Mouse (Mus musculus): ENCODE measurements at regions not wholly inside any gene's neighbourhood (a gene's known extent, or its start where the extent isn't known, plus 50 kb on each side); places are given as distances from the start of the nearest gene placed in this dataset.
A peak's percentile ranks its signal among the peaks of the same experiment; 100 is the strongest.

DNA sequence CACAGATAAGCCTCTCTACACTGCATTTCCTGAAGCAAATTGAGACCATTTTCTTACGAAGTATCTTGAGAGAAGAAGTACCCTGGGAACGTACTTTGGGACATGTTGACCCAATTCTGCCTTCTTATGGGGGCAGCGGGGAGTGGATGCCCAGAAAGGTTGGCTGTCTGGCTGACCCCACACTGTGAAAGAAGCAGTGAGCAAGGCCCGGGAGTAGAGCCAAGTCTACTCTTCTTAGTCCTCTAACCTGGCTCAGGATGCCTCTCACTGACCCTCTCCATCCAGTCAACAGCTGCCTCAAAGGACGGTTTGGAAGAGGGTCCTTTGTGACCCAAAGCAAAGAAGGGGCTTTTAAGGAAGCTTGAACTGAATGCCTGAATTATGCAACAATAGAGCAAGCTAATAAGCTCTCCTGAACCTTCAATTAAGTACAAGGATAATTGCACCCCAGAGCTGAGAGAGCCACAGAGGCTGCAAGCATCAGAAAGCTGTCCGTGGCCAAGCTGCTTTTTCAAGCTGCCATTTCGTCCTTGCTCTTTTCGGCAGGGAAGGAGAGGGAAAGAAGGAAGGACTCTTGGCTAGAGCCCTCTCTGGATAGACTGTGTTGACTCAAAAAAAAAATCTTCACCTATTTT lies 70.3 kb downstream of the Pctp start:
- H3K27ac ChIP-seq (replicated peaks; ENCODE audit: low read depth, low read length): no peak overlapping the region
- H3K9ac ChIP-seq (replicated peaks; ENCODE audit: low read length): no peak overlapping the region
- H3K4me3 ChIP-seq (ENCODE audit: low read depth, low read length): no peak overlapping the region
- H3K4me2 ChIP-seq (ENCODE audit: low read depth, low read length): no peak overlapping the region
- H3K36me3 ChIP-seq (replicated peaks; ENCODE audit: control insufficient read depth, insufficient read depth, low read depth, low read length): no peaks in the 10 kb centered on the region
- DNase-seq (ENCODE audit: low spot score) (no peak), ATAC-seq (replicated peaks; ENCODE audit: insufficient number of reproducible peaks, low FRiP score, low TSS enrichment, low read depth) (no peak)
- WGBS: 53% methylated on average over 8 of the region's 8 CpGs
- H3K9me3 ChIP-seq (replicated peaks; ENCODE audit: control insufficient read depth, low read length): no peaks in the 10 kb centered on the region
- H3K4me1 ChIP-seq (ENCODE audit: control insufficient read depth, insufficient read depth, low read length): no peaks in the 10 kb centered on the region
- H3K27me3 ChIP-seq (ENCODE audit: control insufficient read depth, insufficient read depth, low read length): no peaks in the 10 kb centered on the region

DNA sequence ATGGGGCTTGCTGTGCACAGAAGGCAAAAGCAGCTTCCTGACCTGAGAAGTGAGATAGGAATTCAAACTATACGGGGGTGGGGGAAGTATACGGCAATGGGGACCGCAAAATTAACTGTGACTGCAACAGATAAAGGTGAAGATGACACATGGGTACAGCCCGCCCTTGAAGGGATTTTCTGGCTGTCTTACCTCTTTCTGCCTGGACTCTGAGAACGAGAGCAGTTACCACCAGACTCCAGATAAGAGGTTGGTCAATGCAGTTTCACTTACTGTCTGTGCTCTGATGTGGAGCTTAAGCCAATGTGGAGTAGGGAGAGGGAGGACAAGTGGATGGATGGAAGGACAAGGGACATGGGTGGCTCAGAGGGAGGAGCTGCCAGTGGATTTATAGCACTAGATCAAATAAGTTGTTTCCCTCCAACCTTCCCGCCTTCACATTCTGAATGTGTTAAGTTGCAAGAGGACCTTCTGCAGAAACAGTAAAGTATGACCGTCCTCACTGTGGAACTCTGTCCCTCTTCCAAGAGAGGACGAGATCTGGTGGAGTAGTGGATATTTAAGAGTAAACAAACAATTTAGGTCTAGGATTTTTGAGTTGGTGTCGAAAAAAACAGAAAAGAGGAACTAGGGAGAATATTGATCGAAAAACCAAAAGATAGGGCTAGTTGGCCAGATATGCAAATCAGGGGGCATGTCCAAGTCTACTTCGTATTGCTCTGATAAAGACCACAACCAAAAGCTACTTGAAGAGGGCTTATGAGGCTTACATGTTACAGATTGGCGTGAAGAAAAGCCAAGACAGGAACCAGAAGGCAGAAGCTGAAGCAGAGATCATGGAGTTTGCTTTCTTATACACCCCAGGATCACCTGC lies 73.3 kb downstream of the Pctp start:
- Histone ChIP-seq H3K4me1 (ENCODE audit: control insufficient read depth, insufficient read depth, low read length) (no peaks in the 10 kb centered on the region), H3K9me3 (replicated peaks; ENCODE audit: control insufficient read depth, low read length) (no peaks in the 10 kb centered on the region), H3K4me2 (ENCODE audit: low read depth, low read length) (no peak overlapping the region), H3K4me3 (ENCODE audit: low read depth, low read length) (no peak overlapping the region), H3K27ac (replicated peaks; ENCODE audit: low read depth, low read length) (no peak overlapping the region), H3K36me3 (replicated peaks; ENCODE audit: control insufficient read depth, insufficient read depth, low read depth, low read length) (no peaks in the 10 kb centered on the region), H3K9ac (replicated peaks; ENCODE audit: low read length) (no peak overlapping the region), H3K27me3 (ENCODE audit: control insufficient read depth, insufficient read depth, low read length) (no peaks in the 10 kb centered on the region)
- ATAC-seq (replicated peaks; ENCODE audit: insufficient number of reproducible peaks, low FRiP score, low TSS enrichment, low read depth): no peak
- WGBS: 89% methylated on average over 12 of the region's 12 CpGs
- DNase-seq (ENCODE audit: low spot score): no peak

DNA sequence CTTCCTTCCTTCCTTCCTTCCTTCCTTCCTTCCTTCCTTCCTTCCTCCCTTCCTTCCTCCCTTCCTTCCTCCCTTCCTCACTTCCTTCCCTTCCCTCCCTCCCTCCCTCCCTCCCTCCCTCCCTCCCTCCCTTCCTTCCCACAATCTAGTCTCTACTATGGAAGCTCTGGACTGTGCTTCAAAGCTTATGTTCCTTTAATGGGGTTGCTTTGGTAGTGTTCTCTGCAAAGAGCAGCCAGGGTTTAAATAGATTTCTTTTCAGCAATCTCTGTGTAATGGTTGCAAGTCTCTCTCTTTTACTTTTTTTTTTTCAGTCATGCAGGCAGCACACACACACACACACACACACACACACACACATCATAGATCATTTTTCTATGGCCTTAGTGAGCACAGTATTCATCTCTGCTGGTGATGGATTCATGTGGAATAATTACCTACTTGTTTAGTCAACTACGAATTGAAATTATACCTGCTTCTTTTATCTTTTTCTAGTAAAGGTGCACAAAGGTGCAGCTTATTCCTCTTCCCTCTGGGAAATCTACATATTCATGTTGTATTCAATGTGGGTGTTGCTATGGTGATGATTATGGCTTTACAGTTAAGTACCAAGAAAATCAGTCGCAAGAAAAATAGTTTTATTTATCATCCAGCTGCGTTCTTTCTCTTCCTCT lies 75.1 kb downstream of the Pctp start:
- H3K36me3 ChIP-seq (replicated peaks; ENCODE audit: control insufficient read depth, insufficient read depth, low read depth, low read length): no peaks in the 10 kb centered on the region
- WGBS: 87% methylated on average over 3 of the region's 3 CpGs
- H3K4me3 ChIP-seq (ENCODE audit: low read depth, low read length): no peak overlapping the region
- H3K27me3 ChIP-seq (ENCODE audit: control insufficient read depth, insufficient read depth, low read length): no peaks in the 10 kb centered on the region
- H3K9ac ChIP-seq (replicated peaks; ENCODE audit: low read length): no peak overlapping the region
- H3K4me1 ChIP-seq (ENCODE audit: control insufficient read depth, insufficient read depth, low read length): no peaks in the 10 kb centered on the region
- DNase-seq (ENCODE audit: low spot score) (no peak), ATAC-seq (replicated peaks; ENCODE audit: insufficient number of reproducible peaks, low FRiP score, low TSS enrichment, low read depth) (no peak)
- no peak overlapping the region for H3K27ac ChIP-seq (replicated peaks; ENCODE audit: low read depth, low read length)
- H3K4me2 ChIP-seq (ENCODE audit: low read depth, low read length): no peak overlapping the region
- no peaks in the 10 kb centered on the region for H3K9me3 ChIP-seq (replicated peaks; ENCODE audit: control insufficient read depth, low read length)

DNA sequence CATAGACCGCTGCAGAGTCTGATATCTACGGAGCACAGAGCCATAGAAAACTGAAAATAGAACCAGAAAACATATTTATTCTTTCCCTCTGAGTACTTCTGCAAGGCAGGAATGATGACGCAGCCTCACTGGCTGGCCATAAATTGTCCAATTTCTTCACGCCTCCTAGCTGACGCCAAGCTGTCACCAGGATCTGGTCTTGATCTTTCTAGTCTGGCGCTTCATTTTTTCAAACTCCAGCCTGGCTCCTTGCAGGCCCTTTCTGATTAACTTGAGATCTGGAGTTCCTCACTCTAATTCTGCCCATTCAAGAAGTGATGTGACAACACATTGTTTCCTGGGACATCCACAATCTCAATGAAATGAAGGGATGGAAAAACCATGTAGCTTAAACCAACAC lies 80.1 kb downstream of the Pctp start:
- H3K4me3 ChIP-seq (ENCODE audit: low read depth, low read length): no peak overlapping the region
- WGBS: 86% methylated on average over 6 of the region's 6 CpGs
- H3K4me1 ChIP-seq (ENCODE audit: control insufficient read depth, insufficient read depth, low read length): no peaks in the 10 kb centered on the region
- no peak for ATAC-seq (replicated peaks; ENCODE audit: insufficient number of reproducible peaks, low FRiP score, low TSS enrichment, low read depth)
- H3K4me2 ChIP-seq (ENCODE audit: low read depth, low read length): no peak overlapping the region
- H3K9ac ChIP-seq (replicated peaks; ENCODE audit: low read length): no peak overlapping the region
- DNase-seq (ENCODE audit: low spot score): no peak
- no peak overlapping the region for H3K27ac ChIP-seq (replicated peaks; ENCODE audit: low read depth, low read length)
- no peaks in the 10 kb centered on the region for H3K36me3 ChIP-seq (replicated peaks; ENCODE audit: control insufficient read depth, insufficient read depth, low read depth, low read length)
- no peaks in the 10 kb centered on the region for H3K27me3 ChIP-seq (ENCODE audit: control insufficient read depth, insufficient read depth, low read length)
- H3K9me3 ChIP-seq (replicated peaks; ENCODE audit: control insufficient read depth, low read length): no peaks in the 10 kb centered on the region

DNA sequence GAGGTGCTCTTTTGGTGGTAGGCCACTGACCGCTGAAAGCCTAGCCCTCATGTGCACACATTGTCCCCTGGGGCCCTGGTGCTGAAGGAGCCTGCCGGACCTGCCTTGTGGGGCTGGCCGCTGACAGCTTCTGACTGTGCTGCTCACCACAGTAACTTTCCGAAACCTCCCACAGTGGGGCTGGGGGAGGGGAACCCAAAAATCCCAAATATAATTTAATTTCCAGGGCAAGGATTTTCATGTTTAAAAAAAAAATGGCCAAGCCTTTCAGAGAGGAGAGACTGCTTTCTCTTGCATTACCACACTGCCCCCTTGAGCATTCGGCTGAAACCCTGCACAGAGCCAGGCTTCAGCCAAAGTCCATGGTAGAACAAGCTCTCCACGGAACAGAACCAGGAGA lies 81.5 kb downstream of the Pctp start:
- peak; percentile 59 for DNase-seq (ENCODE audit: low spot score)
- Histone ChIP-seq H3K4me2 (ENCODE audit: low read depth, low read length) (no peak overlapping the region), H3K4me3 (ENCODE audit: low read depth, low read length) (no peak overlapping the region), H3K9ac (replicated peaks; ENCODE audit: low read length) (no peak overlapping the region), H3K27me3 (ENCODE audit: control insufficient read depth, insufficient read depth, low read length) (no peaks in the 10 kb centered on the region), H3K4me1 (ENCODE audit: control insufficient read depth, insufficient read depth, low read length) (no peaks in the 10 kb centered on the region), H3K36me3 (replicated peaks; ENCODE audit: control insufficient read depth, insufficient read depth, low read depth, low read length) (no peaks in the 10 kb centered on the region), H3K27ac (replicated peaks; ENCODE audit: low read depth, low read length) (no peak overlapping the region), H3K9me3 (replicated peaks; ENCODE audit: control insufficient read depth, low read length) (no peaks in the 10 kb centered on the region)
- ATAC-seq (replicated peaks; ENCODE audit: insufficient number of reproducible peaks, low FRiP score, low TSS enrichment, low read depth): no peak; the same call in 1 of the 2 replicates
- 41% methylated on average over 6 of the region's 6 CpGs for WGBS

DNA sequence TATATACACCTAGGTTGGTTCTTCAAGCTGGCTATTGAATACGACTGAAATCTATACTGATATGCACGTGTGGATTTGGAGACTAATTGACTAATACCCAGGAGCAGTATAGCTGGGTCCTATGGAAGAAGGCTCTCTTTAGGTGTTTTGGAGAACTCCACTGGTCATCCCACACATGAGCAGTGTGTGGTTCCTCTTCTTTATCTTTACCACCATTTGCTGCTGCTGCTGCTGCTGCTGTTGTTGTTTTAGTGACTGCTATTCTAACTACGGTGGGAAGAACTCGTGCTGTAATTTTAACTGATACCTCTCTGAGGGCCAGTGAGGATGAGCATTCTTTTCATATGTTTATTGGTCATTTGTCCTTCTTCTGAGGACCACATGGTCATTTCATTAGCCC lies 86.9 kb downstream of the Pctp start:
- Histone ChIP-seq H3K9me3 (replicated peaks; ENCODE audit: control insufficient read depth, low read length) (no peaks in the 10 kb centered on the region), H3K4me2 (ENCODE audit: low read depth, low read length) (no peak overlapping the region), H3K9ac (replicated peaks; ENCODE audit: low read length) (no peak overlapping the region), H3K36me3 (replicated peaks; ENCODE audit: control insufficient read depth, insufficient read depth, low read depth, low read length) (no peaks in the 10 kb centered on the region), H3K4me3 (ENCODE audit: low read depth, low read length) (no peak overlapping the region), H3K27me3 (ENCODE audit: control insufficient read depth, insufficient read depth, low read length) (no peaks in the 10 kb centered on the region), H3K27ac (replicated peaks; ENCODE audit: low read depth, low read length) (no peak overlapping the region), H3K4me1 (ENCODE audit: control insufficient read depth, insufficient read depth, low read length) (no peaks in the 10 kb centered on the region)
- ATAC-seq (replicated peaks; ENCODE audit: insufficient number of reproducible peaks, low FRiP score, low TSS enrichment, low read depth): no peak
- 81% methylated on average over 4 of the region's 4 CpGs for WGBS
- no peak for DNase-seq (ENCODE audit: low spot score)

DNA sequence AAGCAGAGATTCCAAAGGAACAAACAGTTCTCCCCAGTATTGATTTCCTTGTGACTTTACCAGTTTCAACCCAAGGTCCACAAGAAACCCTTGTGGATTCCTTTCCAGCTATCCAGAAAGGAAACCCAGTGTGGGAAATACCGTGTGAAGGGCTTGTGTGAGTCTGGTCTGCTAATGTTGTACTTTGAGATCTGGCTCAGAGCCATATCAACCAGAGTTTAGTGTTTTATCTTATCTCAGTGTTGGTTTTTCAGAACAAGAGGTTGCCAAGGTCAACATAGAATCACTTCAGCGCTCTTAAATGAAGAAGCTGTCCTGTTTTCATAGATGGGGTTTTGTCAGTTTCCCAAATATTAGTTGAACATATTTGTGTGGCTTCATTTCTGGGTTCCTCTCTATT lies 88.1 kb downstream of the Pctp start:
- no peaks in the 10 kb centered on the region for H3K27me3 ChIP-seq (ENCODE audit: control insufficient read depth, insufficient read depth, low read length)
- DNase-seq (ENCODE audit: low spot score) (no peak), ATAC-seq (replicated peaks; ENCODE audit: insufficient number of reproducible peaks, low FRiP score, low TSS enrichment, low read depth) (no peak)
- H3K9me3 ChIP-seq (replicated peaks; ENCODE audit: control insufficient read depth, low read length): no peaks in the 10 kb centered on the region
- no peaks in the 10 kb centered on the region for H3K4me1 ChIP-seq (ENCODE audit: control insufficient read depth, insufficient read depth, low read length)
- H3K9ac ChIP-seq (replicated peaks; ENCODE audit: low read length): no peak overlapping the region
- H3K36me3 ChIP-seq (replicated peaks; ENCODE audit: control insufficient read depth, insufficient read depth, low read depth, low read length): no peaks in the 10 kb centered on the region
- H3K4me3 ChIP-seq (ENCODE audit: low read depth, low read length): no peak overlapping the region
- no peak overlapping the region for H3K27ac ChIP-seq (replicated peaks; ENCODE audit: low read depth, low read length)
- no peak overlapping the region for H3K4me2 ChIP-seq (ENCODE audit: low read depth, low read length)
- WGBS: 90% methylated on average over 2 of the region's 2 CpGs

DNA sequence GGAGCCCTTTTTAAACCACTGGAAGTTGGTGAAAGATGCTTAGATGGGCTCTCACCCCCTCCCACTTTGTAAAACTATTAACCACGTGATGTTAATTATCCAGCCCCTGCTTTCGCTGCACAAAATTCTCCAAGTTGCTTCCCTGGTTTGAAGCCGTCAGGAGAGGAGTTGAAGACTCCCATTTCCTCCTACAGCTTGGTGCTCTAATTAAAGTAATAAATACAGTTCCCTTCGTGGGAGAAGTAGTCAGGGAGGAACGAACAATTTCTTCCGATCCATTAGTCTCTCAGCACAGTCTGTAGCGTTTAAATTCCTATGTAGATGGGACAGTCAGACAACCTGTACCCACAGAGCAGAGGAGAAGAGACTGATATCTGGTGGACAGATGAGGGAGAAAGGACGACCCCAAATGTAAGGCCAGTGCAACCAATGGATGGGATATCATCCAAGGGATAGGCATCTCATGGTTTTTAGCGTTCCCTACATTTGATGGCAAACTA lies 101.4 kb downstream of the Pctp start:
- WGBS: 66% methylated on average over 9 of the region's 9 CpGs
- no peaks in the 10 kb centered on the region for H3K36me3 ChIP-seq (replicated peaks; ENCODE audit: control insufficient read depth, insufficient read depth, low read depth, low read length)
- no peaks in the 10 kb centered on the region for H3K9me3 ChIP-seq (replicated peaks; ENCODE audit: control insufficient read depth, low read length)
- ATAC-seq (replicated peaks; ENCODE audit: insufficient number of reproducible peaks, low FRiP score, low TSS enrichment, low read depth) (no peak), DNase-seq (ENCODE audit: low spot score) (no peak)
- no peak overlapping the region for H3K4me3 ChIP-seq (ENCODE audit: low read depth, low read length)
- no peaks in the 10 kb centered on the region for H3K27me3 ChIP-seq (ENCODE audit: control insufficient read depth, insufficient read depth, low read length)
- no peak overlapping the region for H3K4me2 ChIP-seq (ENCODE audit: low read depth, low read length)
- H3K4me1 ChIP-seq (ENCODE audit: control insufficient read depth, insufficient read depth, low read length): no peaks in the 10 kb centered on the region
- no peak overlapping the region for H3K27ac ChIP-seq (replicated peaks; ENCODE audit: low read depth, low read length)
- no peak overlapping the region for H3K9ac ChIP-seq (replicated peaks; ENCODE audit: low read length)
